Mouse (Mus musculus) heart, postnatal 0 days (tissue): ENCODE data around the gene Fsd1. TPM values are rescaled to one million over a fixed set of nuclear protein-coding genes. Genes with fewer than 3 reads are reported as not detected.

ENCODE experiments used
- ATAC-seq: fragments of 200-750 bp; cut with Nextera tagmentation; 2 replicates; pipeline ENCODE4 v1.8.0; 2017; ENCODE audit warnings: low read depth, moderate number of reproducible peaks, moderate library complexity; ENCODE audit not compliant: insufficient read depth
- DNase-seq: peaks from one replicate; pipeline ENCODE4 v3.0.0-alpha.2; 2016; ENCODE audit warnings: low spot score
- H3K27ac ChIP-seq: fragments of 300-500 bp; sonication (generic); 2 replicates; pipeline ENCODE4 v1.5.1; 2014; ENCODE audit warnings: low read depth, mild to moderate bottlenecking
- H3K27me3 ChIP-seq: fragments of 300-500 bp; sonication (generic); 2 replicates; pipeline ENCODE4 v1.6.1; 2014; ENCODE audit warnings: low read length, mixed read lengths; ENCODE audit not compliant: control insufficient read depth, insufficient read depth
- H3K36me3 ChIP-seq: fragments of 300-500 bp; sonication (generic); replicated peaks from 2 replicates; pipeline ENCODE4 v1.6.1; 2014; ENCODE audit warnings: low read length, mixed read lengths; ENCODE audit not compliant: control insufficient read depth, insufficient read depth
- H3K4me1 ChIP-seq: fragments of 300-500 bp; sonication (generic); 2 replicates; pipeline ENCODE4 v1.6.1; 2014; ENCODE audit warnings: antibody characterized with exemption; ENCODE audit not compliant: control insufficient read depth, insufficient read depth
- H3K4me2 ChIP-seq: fragments of 300-500 bp; sonication (generic); 2 replicates; pipeline ENCODE4 v1.6.1; 2014; ENCODE audit warnings: low read depth, mild to moderate bottlenecking, low read length, moderate library complexity
- H3K4me3 ChIP-seq: fragments of 300-500 bp; sonication (generic); 2 replicates; pipeline ENCODE4 v1.5.1; 2014; ENCODE audit warnings: low read depth, low read length
- H3K9ac ChIP-seq: fragments of 300-500 bp; sonication (generic); replicated peaks from 2 replicates; pipeline ENCODE4 v1.6.1; 2014; ENCODE audit warnings: low read depth, low read length, mixed read lengths
- H3K9me3 ChIP-seq: fragments of 300-500 bp; sonication (generic); replicated peaks from 2 replicates; pipeline ENCODE4 v1.6.1; 2016; ENCODE audit warnings: low read length; ENCODE audit not compliant: control insufficient read depth
- CTCF ChIP-seq: IDR thresholded peaks from 2 replicates; pipeline ENCODE4 v1.5.1; 2016; ENCODE audit warnings: antibody characterized with exemption, control low read depth, low read depth
- EP300 ChIP-seq: IDR thresholded peaks from 2 replicates; pipeline ENCODE4 v1.6.1; 2016; ENCODE audit warnings: antibody characterized with exemption, low read depth
- WGBS: fragments of 180-500 bp; shearing (Covaris S2); extraction: QIAGEN DNeasy Blood & Tissue Kit; methylation state at CpG from one replicate; pipeline ENCODE4 v1.1.7; 2014; 5-methylcytosine and 5-hydroxymethylcytosine counted together
- polyA plus RNA-seq: library from polyadenylated mRNA; unstranded; fragments of >200 nt; fragmentation: Nextera tagmentation; extraction: Ambion mirVana; gene quantifications from 2 replicates; pipeline ENCODE4 v1.2.1, GENCODE M21; 2015
- total RNA-seq: library from RNA; depleted of rRNA; stranded (reverse); fragments of >200 nt; gene quantifications from 2 replicates; pipeline ENCODE4 v1.2.3, GENCODE M21; 2014; ENCODE audit warnings: low replicate concordance

The Fsd1 gene
- total and polyA plus RNA-seq, 2 experiments from 2014 or later, result 0.26 TPM; not detected in 1

DNA sequence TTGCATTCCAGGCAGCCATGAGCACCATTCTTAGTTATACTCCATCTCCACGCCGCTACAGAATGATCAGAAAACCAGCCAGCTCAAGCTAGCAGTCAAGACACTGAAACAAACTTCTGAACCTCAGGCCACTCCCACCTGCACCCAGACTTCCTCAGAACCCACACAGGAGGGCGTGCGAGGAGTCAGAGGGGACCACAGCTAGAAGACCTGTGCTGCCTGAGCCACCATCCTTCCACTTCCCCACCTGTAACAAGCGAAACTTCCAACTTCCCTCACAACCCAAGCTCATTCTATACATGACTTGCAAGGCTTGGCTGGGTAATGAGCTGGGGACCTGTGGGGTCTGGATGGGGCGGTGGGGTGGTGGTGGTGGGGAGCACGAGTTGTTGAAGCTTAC is 46.5 kb downstream of the Fsd1 start:
- Histone ChIP-seq H3K4me2 (no peak overlapping the region), H3K36me3 (peaks cover 37% of the 10 kb centered on the region), H3K9me3 (no peaks in the 10 kb centered on the region), H3K4me1 (peaks cover 26% of the 10 kb centered on the region; the same call in 1 of the 2 replicates), H3K9ac (no peak overlapping the region), H3K4me3 (no peak overlapping the region), H3K27me3 (no peaks in the 10 kb centered on the region), H3K27ac (0 out of 2 replicates have a peak overlapping the region, but pooled peaks have one; percentile 3)
- WGBS, result 83% methylated on average over 7 of the region's 7 CpGs
- DNase-seq (no peak), ATAC-seq (no peak)
- no peak for TF ChIP-seq EP300

DNA sequence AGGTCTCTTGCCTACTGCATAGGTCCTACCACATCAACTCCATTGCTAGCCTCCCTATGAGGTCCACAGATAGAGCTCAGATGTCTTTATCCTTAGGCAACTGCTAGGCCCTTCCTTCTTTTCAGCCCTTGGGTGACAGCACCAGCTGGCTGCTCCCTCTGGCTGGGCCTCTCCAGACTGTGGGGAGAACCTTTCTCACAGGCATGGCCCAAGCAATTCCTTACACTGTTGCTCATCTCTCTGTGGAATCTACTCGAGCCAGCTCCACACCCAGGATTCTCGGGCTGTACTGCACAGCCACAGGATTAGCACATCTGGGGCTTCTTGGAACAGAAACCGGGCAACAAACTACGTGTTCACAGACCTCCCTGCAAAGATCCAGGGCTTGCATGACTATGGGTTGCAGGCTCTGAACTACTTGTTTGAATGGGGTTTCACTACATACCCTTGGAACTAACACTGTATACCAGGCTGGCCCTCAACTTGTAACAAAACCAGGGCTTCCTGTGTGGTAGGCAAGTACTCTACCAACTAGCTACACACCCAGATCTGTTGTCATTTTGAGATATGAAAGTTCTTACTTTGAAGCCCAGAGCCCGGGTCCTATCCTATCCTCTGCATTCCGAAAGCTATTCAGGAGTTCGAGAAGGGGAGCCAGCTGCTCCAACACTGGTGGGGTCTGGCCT is 47.9 kb downstream of the Fsd1 start:
- Histone ChIP-seq H3K27me3 (no peaks in the 10 kb centered on the region), H3K4me1 (peaks cover 24% of the 10 kb centered on the region; the same call in 1 of the 2 replicates), H3K27ac (no peak overlapping the region), H3K9ac (no peak overlapping the region), H3K9me3 (no peaks in the 10 kb centered on the region), H3K4me3 (no peak overlapping the region), H3K4me2 (no peak overlapping the region), H3K36me3 (peaks cover 27% of the 10 kb centered on the region)
- no peak for ATAC-seq
- 75% methylated on average over 7 of the region's 7 CpGs for WGBS
- TF ChIP-seq CTCF (no peak), EP300 (no peak)
- DNase-seq, result no peak

DNA sequence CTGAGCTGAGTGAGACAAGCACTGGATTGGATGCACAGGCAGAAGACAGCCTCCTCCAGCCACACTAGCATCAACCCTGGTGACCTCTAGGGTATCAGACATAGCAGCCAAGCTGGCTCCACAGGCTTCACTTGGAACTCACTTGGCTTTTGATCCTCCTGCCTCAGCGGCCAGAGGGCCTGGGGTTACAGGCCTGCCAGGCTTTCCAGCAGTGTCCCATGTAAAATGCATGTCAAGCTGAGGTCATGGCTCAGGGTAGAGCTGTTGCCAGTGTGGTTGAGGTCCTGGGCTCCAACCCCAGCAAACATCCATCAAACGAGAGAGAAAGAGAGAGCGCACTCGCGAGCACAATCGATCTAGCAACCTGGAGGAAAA is 48.4 kb downstream of the Fsd1 start:
- 82% methylated on average over 6 of the region's 6 CpGs for WGBS
- H3K9me3 ChIP-seq, result no peaks in the 10 kb centered on the region
- peaks cover 22% of the 10 kb centered on the region for H3K36me3 ChIP-seq
- DNase-seq, result no peak
- no peak overlapping the region for H3K4me3 ChIP-seq
- H3K4me1 ChIP-seq, result peaks cover 24% of the 10 kb centered on the region; the same call in 1 of the 2 replicates
- H3K9ac ChIP-seq, result peak overlapping the region; percentile 85; the same call in 1 of the 2 replicates
- 0 out of 2 replicates have a peak overlapping the region, but pooled peaks have one; percentile 6 for H3K27ac ChIP-seq
- peak overlapping the region; percentile 75 for H3K4me2 ChIP-seq
- no peaks in the 10 kb centered on the region for H3K27me3 ChIP-seq
- ATAC-seq, result no peak
- no peak for TF ChIP-seq EP300
- no peak for TF ChIP-seq CTCF

DNA sequence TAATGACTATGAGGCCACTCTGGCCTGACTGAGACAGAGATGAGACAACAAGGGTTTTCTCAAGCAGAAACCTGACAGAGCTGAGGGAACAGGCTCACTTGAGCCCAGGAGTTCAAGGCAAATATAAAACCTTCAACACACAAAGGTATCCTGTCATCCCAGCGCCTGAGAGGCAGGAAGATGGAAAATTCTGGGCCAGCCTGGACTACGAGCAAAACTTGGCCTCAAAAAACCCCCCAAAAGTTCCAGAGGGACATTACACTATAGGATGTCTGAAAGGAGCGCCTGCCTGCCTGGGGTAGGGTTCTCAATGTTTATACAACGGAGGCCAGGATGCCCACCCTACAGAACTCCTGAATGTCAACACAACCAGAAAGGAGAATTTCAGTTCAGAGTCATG is 48.9 kb downstream of the Fsd1 start:
- Histone ChIP-seq H3K36me3 (peaks cover 21% of the 10 kb centered on the region), H3K9ac (peak overlapping the region; percentile 85; the same call in 1 of the 2 replicates), H3K4me2 (peak overlapping the region; percentile 75), H3K27ac (0 out of 2 replicates have a peak overlapping the region, but pooled peaks have one; percentile 6), H3K4me1 (peaks cover 24% of the 10 kb centered on the region; the same call in 1 of the 2 replicates), H3K4me3 (peak overlapping the region; percentile 82), H3K27me3 (no peaks in the 10 kb centered on the region), H3K9me3 (no peaks in the 10 kb centered on the region)
- no peak for DNase-seq
- no peak for TF ChIP-seq EP300
- TF ChIP-seq CTCF, result no peak
- no peak for ATAC-seq
- 58% methylated on average over 4 of the region's 4 CpGs for WGBS

DNA sequence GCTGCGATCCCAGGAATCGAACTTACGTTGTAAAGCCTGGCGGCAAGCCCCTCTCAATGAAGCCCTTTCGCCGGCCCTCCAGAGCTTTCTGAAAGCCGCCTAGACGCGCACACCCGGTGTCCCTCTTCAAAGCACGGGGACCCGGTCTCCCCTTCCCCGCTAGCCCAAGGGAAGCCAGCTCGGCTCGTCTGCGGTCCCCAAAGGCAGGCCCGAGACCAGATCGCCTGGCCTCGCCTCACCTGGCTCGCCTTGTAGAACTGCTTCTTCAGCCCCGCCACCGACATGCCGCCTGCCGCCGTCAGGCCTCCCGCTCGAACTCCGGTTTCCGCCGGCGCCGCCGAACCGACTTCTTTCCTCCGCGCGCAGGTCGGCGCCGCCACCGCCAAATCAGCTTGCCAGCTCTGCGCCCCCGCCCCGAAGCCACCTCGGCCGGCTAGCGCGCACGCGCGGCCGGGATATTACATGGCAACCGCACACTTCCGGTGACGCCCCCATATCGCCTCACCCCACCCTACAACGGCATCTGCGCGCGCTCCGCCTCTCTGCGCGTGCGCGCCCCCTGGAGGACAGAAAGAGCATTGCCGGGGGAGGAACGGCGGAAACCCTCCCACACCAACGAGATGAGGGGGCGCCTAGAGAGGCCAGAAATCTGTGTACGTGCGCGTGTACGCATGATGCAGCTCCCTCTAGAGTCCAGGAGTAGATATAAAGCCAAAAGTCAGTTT is 50.0 kb downstream of the Fsd1 start, which contains the start of gene Sh3gl1:
Gene Sh3gl1, minus strand, starts transcription at position 460 of the 725 bp plus-strand sequence.
- Histone ChIP-seq H3K4me2 (peak within 1 kb of the TSS; percentile 75), H3K27ac (peak within 1 kb of the TSS; percentile 89), H3K36me3 (peaks cover 21% of the 10 kb centered on the region), H3K9me3 (no peaks in the 10 kb centered on the region), H3K4me1 (peaks cover 27% of the 10 kb centered on the region), H3K27me3 (no peaks in the 10 kb centered on the region), H3K4me3 (peak within 1 kb of the TSS; percentile 82), H3K9ac (peak within 1 kb of the TSS; percentile 85)
- DNase-seq, result peak; percentile 96
- WGBS, result under 1% methylated on average over 73 of the region's 74 CpGs
- peak; percentile 92 for ATAC-seq
- TF ChIP-seq EP300 (peak; percentile 87), CTCF (peak; percentile 100)
